Mouse (Mus musculus) heart, postnatal 0 days (tissue): Measurements from ENCODE around the gene R3hcc1l. TPM values are rescaled to one million over a fixed set of nuclear protein-coding genes. Genes with fewer than 3 reads are reported as not detected.

Experiments used
- ATAC-seq: fragments of 200-750 bp; cut with Nextera tagmentation; 2 replicates; pipeline ENCODE4 v1.8.0; 2017; ENCODE audit warnings: low read depth, moderate number of reproducible peaks, moderate library complexity; ENCODE audit not compliant: insufficient read depth
- DNase-seq: peaks from one replicate; pipeline ENCODE4 v3.0.0-alpha.2; 2016; ENCODE audit warnings: low spot score
- H3K27ac ChIP-seq: fragments of 300-500 bp; sonication (generic); 2 replicates; pipeline ENCODE4 v1.5.1; 2014; ENCODE audit warnings: low read depth, mild to moderate bottlenecking
- H3K27me3 ChIP-seq: fragments of 300-500 bp; sonication (generic); 2 replicates; pipeline ENCODE4 v1.6.1; 2014; ENCODE audit warnings: low read length, mixed read lengths; ENCODE audit not compliant: control insufficient read depth, insufficient read depth
- H3K36me3 ChIP-seq: fragments of 300-500 bp; sonication (generic); replicated peaks from 2 replicates; pipeline ENCODE4 v1.6.1; 2014; ENCODE audit warnings: low read length, mixed read lengths; ENCODE audit not compliant: control insufficient read depth, insufficient read depth
- H3K4me1 ChIP-seq: fragments of 300-500 bp; sonication (generic); 2 replicates; pipeline ENCODE4 v1.6.1; 2014; ENCODE audit warnings: antibody characterized with exemption; ENCODE audit not compliant: control insufficient read depth, insufficient read depth
- H3K4me2 ChIP-seq: fragments of 300-500 bp; sonication (generic); 2 replicates; pipeline ENCODE4 v1.6.1; 2014; ENCODE audit warnings: low read depth, mild to moderate bottlenecking, low read length, moderate library complexity
- H3K4me3 ChIP-seq: fragments of 300-500 bp; sonication (generic); 2 replicates; pipeline ENCODE4 v1.5.1; 2014; ENCODE audit warnings: low read depth, low read length
- H3K9ac ChIP-seq: fragments of 300-500 bp; sonication (generic); replicated peaks from 2 replicates; pipeline ENCODE4 v1.6.1; 2014; ENCODE audit warnings: low read depth, low read length, mixed read lengths
- H3K9me3 ChIP-seq: fragments of 300-500 bp; sonication (generic); replicated peaks from 2 replicates; pipeline ENCODE4 v1.6.1; 2016; ENCODE audit warnings: low read length; ENCODE audit not compliant: control insufficient read depth
- CTCF ChIP-seq: IDR thresholded peaks from 2 replicates; pipeline ENCODE4 v1.5.1; 2016; ENCODE audit warnings: antibody characterized with exemption, control low read depth, low read depth
- EP300 ChIP-seq: IDR thresholded peaks from 2 replicates; pipeline ENCODE4 v1.6.1; 2016; ENCODE audit warnings: antibody characterized with exemption, low read depth
- WGBS: fragments of 180-500 bp; shearing (Covaris S2); extraction: QIAGEN DNeasy Blood & Tissue Kit; methylation state at CpG from one replicate; pipeline ENCODE4 v1.1.7; 2014; 5-methylcytosine and 5-hydroxymethylcytosine counted together
- polyA plus RNA-seq: library from polyadenylated mRNA; unstranded; fragments of >200 nt; fragmentation: Nextera tagmentation; extraction: Ambion mirVana; gene quantifications from 2 replicates; pipeline ENCODE4 v1.2.1, GENCODE M21; 2015
- total RNA-seq: library from RNA; depleted of rRNA; stranded (reverse); fragments of >200 nt; gene quantifications from 2 replicates; pipeline ENCODE4 v1.2.3, GENCODE M21; 2014; ENCODE audit warnings: low replicate concordance; rRNA removed

R3hcc1l gene
- total and polyA plus RNA-seq, 2 experiments from 2014 or later: 10.2 to 20.6 TPM

- TF ChIP-seq CTCF (no peak), EP300 (no peak)
- Histone ChIP-seq H3K4me1 (no peaks in the 10 kb centered on the region), H3K27ac (no peak overlapping the region), H3K4me2 (no peak overlapping the region), H3K9ac (no peak overlapping the region), H3K4me3 (no peak overlapping the region), H3K9me3 (no peaks in the 10 kb centered on the region), H3K36me3 (no peaks in the 10 kb centered on the region), H3K27me3 (no peaks in the 10 kb centered on the region)
- DNase-seq: no peak
- no peak for ATAC-seq
- WGBS: 49% methylated on average over 8 of the region's 8 CpGs
Measured at GRCm38 (mm10) chr19:42639544-42639943, 121.0 kb downstream of the R3hcc1l start.

- no peak for TF ChIP-seq EP300
- TF ChIP-seq CTCF: no peak
- DNase-seq (no peak), ATAC-seq (no peak)
- Histone ChIP-seq H3K27ac (no peak overlapping the region), H3K9ac (no peak overlapping the region), H3K36me3 (no peaks in the 10 kb centered on the region), H3K4me1 (no peaks in the 10 kb centered on the region), H3K4me3 (no peak overlapping the region), H3K4me2 (no peak overlapping the region), H3K9me3 (no peaks in the 10 kb centered on the region), H3K27me3 (no peaks in the 10 kb centered on the region)
- 69% methylated on average over 9 of the region's 9 CpGs for WGBS
Measured at GRCm38 (mm10) chr19:42640211-42640610, 121.7 kb downstream of the R3hcc1l start.

Other genes with a start within 250 kb of the R3hcc1l start
- 0.12 TPM in 1 of 2 replicates, not detected in the other for gene Crtac1, start 87.0 kb upstream of the R3hcc1l start, total RNA-seq
- 0.36 and 0.51 TPM in 2 replicates for gene Crtac1, start 87.0 kb upstream of the R3hcc1l start, polyA plus RNA-seq
- 0.54 and 2.3 TPM in 2 replicates for gene Loxl4, start 94.1 kb downstream of the R3hcc1l start, total RNA-seq
- gene Loxl4, start 94.1 kb downstream of the R3hcc1l start, polyA plus RNA-seq: 0.23 and 0.30 TPM in 2 replicates
- 1.1 and 3.7 TPM in 2 replicates for gene Pyroxd2, start 234.0 kb downstream of the R3hcc1l start, total RNA-seq
- 3.3 and 3.5 TPM in 2 replicates for gene Pyroxd2, start 234.0 kb downstream of the R3hcc1l start, polyA plus RNA-seq